Mouse (Mus musculus) fibroblast of lung, adult 2 months (primary cell): ENCODE measurements at regions not wholly inside any gene's neighbourhood (a gene's known extent, or its start where the extent isn't known, plus 50 kb on each side); places are given as distances from the start of the nearest gene placed in this dataset.

Experiments used
- DNase-seq: peaks from one replicate; pipeline ENCODE4 v3.0.0-alpha.2; 2011; ENCODE audit warnings: low read depth

DNA sequence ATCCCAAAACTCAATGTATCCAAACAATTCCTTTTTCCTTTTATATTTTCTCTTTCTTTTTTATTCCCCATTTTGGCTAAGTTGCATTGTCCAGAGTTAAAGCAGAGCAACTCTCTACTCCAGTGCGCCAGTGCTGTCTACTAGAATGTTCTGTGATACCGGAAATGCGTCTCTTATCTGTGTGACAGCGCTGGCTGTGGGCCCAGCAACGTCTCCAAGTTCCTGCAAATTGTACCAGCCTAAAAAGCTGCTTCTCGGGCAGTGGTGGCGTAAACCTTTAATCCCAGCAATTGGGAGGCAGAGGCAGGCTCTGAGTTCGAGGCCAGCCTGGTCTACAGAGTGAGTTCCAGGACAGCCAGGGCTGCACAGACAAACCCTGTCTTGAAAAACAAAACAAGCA, 59.4 kb downstream of the Cox18 start:
- no peak for DNase-seq

DNA sequence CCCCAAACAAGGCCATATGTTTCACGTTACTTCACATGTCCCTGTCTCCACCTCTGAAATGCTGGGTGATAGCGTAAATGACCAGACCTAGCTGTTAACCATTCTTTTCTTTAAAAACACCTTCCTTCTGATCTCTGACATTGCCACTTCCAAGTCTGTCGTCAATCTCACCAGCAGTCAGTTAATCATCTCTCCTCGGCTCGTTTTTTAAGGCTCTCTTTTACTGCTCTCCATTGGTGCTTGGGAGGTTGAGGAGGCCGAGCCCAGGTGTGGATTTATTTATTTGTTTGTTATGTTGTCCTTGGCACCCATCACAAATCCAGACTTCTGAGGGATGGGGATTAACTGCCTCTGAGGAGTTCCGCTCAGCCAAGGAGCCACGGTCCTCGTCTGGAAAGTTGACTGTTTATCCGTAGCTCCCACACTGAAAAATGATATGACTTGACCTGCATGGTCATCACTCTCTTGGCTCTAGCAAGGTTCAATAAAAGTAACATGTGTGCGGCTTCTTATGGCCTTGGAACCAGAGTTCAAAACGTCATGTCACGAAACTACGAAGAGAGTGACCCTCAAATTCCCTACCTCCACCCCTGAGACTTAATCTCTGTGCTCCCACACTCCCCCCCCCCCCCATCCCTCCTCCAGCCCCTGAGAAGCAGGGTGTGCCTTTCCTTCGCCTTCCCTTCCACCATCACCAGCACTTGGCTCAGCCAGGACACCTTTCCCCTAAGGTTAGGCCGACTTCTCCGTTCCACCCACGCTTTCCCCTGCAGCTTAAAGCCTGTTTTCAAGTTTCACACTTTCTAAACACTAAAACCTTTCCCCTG, 60.6 kb downstream of the Cox18 start:
- DNase-seq: no peak

DNA sequence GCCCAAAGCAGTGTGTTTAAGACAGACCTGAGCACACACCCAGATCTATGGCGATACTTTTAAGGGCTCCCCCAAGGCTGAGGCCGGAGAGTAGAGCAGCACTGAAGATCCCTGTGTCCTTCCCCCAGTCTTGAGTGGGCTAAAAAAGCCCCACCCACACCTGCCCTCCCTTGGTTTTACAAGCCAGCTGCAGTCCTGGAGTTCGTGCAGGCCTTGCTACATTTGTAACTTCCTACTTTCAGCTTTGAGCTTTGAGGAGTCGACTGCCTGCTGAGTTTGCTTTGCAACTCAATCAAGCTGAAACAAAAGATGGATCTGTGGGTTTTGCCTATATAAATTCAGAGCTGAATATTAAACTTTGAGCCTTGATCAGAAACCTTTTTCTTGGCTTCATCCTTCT, 63.5 kb downstream of the Cox18 start:
- DNase-seq: no peak

DNA sequence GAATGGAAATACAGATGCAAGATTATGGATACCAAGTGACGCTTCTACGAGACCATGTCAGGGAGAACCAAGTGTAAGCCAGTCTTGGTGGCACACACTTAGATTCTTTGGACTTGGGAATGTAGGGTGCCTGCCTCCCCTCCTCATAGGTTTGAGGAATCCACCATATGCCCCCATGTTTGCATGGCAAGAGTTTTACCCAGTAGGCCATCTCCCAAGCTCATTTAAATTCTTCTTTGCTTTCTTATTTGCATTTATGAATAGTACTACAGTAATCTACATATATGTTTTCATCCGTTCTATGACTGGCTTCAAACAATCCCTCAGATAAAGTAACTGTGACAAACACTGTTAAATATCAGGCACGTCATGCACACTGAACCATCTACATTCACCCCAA, 67.3 kb downstream of the Cox18 start:
- no peak for DNase-seq

DNA sequence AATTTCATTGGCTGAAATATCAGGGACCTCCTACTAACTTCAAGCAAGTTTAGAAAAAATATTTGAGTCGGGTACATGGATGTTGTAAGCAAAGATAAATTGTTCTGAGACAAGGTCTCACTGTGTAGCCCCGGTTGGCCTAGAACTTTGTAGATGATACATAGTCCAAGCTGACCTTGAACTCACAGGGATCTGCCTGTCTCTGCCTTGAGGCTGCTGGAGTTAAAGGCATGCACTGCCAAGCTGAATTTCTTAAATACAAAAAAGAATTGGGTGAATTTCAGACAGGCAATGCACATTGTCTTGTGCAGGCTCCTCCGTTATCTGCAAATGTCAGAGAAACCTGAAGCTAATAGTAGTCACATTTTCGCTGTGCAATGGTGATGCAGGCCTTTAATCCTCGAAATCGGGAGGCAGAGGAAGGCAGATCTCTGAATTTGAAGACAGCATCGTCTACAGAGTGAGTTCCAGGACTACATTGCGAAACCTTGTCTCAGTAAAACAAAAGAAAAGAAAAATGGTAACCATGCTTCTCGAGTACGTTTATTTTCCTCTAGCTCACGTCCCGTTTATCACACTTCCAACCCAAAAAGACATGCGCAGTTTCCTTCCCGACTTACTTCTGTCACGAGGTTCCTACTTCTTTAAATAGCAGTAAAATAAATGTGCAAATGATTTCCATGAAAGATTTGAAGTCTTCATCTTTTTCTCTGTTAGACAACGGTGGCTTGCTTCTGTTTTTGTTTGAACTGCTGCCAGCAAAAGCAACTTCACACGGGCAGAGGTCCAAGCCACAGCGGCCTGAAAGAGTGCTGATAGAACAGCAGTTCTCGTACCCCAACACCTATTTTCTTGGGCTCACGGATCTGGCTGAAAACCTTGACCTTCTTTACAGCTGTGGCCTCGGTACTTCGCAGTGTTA, 73.9 kb downstream of the Cox18 start:
- DNase-seq: no peak

DNA sequence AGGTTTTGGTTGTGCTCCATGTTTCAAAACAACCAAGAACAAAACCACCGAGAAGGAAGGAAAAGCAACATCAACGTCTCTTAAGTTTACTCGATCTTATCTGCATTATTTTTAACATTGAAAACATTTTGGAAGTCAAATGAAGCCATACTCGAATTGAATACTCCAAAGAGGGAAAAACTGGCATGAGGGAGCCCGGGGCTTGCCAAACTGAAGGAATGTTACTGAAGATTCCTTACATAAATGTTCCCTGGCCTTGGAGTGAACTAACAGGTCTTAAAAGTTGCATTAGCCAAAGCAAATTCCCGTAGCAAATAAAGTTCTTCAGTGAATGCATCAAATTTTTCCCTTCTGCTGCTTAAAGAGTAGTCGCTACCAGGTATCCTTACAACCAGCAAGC, 87.8 kb downstream of the Cox18 start:
- DNase-seq: no peak

DNA sequence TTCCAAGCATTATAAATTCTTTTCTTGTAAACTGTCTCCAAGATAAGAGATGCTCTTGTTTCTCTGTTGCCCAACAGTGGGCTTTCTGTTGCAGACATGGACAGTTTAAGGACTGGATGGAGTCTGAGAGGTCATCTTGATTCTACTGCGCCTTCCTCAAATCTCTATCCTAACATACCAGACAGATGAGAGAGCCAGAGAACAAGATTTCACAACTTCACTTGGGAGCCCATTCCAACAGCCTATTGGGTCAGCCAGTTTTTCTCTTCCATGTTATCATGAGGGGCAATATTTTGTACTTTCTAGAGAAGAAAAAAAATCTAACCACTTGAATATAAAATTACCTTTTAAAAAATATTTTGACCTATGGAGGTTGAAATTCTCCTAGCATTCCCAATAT, 116.8 kb downstream of the Cox18 start:
- no peak for DNase-seq

DNA sequence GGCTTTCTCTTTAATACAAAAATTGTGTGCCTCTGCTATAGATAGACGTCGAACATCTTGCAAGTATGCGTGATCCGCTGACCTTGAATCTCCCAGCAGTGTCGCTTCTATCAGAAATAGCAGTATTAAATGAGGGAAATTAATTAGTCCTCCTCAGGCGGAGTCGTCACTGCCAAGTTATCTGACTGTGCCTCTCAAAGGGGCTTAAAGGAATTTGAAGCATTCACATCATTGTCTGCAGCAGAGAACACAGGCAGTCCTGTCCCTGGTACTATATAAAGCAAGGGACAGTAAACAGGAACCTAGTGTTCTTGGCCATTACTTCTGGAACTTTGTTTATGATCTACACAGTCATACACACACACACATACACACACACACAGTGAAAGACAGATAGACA, 119.1 kb downstream of the Cox18 start:
- DNase-seq: no peak

DNA sequence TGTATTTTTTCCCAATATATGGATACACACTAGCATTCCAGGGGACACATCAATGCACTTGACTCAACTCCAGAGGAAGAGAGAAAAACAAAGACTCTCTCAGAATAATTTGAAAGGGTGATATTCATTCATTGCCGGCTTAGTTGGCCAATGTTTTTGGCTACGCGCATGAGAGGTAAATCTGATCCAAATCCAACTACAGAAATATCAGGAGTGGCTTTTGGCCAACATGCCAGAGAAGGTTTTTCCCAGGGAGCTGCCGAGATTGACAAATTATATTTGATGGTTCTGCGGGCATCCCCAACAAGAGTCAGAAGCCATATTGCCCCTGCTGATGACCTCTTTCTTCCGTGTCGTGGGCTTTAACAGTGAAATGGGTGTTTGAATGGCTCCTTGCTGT, 135.3 kb downstream of the Cox18 start:
- peak; percentile 10 for DNase-seq

DNA sequence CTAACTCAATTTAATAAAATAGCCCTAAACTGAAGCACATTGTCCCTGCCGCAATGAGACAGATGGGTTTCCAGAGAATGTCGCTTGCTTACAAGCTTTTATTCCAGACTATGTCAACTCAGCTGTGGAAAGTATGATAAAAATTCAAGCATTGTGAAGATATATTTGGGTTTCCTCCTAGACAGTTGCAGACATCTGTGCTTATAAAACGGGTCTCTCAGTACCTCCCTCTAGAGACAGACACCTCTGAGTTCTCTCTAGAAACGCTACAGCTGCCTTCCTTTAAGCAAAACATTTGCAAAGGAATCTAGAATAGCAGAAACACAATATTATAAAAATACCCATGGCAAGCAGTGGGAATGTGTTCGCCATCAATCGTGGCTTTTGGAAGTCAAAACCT, 137.3 kb downstream of the Cox18 start:
- no peak for DNase-seq

DNA sequence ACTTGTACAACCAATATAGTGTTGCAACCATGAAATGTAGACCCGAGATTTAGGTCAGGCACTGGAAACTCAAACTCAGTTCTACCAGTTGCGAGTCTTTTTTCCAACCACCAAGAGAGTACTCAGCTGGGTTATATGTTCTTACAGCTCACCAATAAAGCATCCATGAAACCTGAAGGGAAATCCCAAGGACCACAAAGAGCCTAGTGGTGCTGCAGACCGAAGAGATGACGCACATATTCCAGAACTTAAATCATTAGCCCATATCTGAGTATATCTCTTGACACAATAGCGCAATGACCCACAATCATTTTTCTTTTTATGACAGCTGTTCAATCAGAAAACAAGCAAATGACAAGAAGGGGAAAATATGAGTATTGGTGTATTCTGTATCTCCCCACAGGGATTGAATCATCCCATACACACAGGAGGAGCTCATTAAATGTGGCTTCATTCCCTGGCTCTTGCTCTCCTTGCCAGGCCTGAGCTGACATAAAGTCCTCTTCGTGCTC, 146.7 kb downstream of the Cox18 start:
- DNase-seq: no peak

DNA sequence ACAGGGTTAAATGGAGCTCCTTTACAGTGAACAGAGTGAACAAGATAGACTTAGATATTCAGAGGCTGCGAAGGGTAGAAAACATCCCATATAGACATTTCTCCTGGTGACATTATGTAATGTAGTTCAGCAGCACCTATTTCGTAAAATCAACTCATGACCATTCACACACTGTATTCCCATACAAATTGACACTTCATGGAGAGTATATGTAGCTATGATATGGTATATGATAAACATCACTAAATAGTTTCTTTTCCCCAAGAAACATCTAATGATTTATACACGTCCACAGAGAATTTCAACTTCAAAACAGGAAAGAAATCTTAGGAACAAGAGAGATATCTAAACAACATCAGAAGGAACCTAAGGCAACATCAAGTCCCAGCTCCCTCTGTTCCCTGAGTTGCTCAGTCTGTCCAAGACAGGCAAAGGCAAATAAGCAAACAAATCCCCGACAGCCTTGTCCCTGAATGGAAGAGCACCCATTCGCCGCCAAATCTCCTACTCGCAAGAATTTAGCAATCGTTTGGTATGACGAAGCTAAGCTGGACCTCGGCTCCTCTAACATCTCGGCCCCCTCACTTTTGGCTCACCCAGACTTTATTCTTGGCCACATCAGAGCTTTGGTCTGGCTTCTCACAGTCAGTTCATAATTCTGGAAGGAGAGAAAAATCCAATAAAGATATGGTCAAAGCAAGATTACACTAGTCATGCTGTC, 148.0 kb downstream of the Cox18 start:
- no peak for DNase-seq

DNA sequence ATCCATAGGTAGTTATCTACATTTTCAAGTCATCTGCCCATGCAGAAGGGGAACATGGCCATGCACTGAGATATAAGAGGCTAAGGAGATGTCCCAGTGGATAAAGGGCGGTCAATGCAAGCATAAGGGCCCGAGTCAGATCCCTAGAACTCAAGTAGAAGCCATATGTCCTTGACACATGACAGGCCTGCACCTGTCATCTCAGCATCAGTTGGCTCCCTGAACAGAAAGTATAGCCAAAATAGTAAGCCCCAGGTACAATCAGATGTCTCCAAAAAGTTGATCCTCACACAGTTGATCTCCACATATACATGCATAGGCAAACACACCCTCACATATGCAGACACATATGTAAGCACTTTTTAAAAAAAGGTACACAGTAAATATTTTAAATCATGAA, 152.0 kb downstream of the Cox18 start:
- no peak for DNase-seq

DNA sequence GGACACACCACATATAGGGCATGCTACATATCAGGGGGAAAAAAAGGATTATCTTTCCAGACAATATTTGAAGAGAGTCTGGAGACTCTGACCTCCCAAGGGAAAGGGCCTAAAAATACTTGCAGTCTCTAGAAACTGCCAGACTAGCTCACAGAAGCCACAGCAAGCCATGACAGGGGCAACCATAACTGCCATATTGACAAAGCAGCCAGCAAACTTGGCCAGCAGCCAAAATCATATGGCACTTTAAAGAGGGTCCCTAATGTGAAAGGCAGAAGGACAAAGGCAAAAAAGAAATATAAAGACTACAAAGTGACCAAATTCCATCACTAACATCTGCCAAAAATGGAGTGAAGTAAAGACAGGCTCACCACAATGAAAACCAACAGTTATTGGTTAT, 155.2 kb downstream of the Cox18 start:
- no peak for DNase-seq

DNA sequence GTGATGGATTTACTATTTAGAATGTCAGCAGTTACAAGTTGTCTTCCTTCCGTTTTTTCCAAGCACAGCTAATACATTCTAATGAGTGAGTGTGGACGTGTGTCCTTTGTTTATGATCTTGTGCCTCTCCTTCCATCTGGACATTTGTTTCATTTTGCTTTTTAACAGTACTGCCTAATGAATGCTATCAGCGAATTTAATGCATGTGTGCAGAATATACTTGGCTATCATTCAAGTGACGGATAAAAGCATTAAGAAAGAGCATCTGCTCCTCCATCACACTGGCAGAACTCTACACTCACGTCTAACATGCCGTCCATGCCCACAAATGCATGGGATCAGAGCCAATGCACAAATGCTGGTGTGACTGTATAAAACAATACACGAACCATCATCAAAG, 156.0 kb downstream of the Cox18 start:
- no peak for DNase-seq

DNA sequence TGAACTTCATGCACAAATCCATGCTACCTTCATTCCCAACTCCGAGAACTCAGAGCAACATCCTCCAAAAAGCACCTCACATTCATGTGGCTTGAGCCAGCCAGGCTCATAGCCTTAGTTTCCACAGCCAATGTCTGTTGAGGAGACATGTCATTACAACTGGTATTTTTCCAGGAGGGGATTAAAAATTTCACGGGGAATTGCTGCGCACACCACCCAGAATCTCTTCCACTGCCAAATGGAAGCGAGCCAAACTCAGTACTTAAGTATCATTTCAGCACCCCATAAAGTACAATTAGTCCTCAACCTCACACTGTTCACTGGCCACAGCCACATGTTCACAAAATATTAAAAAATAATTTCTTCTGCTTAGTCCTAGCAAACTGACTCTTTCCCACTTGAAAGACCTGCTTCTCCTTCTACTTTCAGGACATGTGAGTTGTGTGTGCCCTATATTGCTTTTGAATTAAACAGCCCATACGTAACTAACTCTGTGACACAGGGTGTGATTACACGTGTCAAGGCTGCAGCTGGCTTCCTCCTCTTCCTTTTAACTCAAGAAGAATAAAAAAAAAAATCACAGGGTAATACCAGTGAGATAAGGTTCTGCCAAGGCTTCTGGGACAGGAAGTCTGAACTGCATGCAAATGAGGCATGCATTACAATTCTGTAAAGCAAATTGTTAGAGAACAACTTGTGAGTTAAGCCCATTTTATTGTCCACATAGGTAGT, 157.8 kb downstream of the Cox18 start:
- no peak for DNase-seq

DNA sequence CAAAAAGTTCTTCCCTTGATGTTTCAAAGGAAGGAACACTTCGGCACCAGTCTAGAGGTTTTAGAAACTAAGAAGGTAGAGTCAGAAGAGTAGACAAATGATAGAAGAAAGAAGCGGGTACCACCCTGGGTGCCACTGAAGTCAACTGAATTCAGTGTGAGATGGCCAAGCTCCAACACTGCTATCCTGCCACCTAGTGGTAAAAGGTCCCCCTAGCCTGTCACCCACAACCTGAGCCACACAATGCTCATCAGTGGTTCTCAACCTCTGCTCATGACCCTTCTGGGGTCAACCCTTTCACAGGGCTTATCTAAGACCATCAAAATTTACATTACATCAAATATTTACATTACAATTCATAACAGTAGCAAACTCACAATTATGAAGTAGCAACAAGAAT, 168.1 kb downstream of the Cox18 start:
- DNase-seq: no peak

DNA sequence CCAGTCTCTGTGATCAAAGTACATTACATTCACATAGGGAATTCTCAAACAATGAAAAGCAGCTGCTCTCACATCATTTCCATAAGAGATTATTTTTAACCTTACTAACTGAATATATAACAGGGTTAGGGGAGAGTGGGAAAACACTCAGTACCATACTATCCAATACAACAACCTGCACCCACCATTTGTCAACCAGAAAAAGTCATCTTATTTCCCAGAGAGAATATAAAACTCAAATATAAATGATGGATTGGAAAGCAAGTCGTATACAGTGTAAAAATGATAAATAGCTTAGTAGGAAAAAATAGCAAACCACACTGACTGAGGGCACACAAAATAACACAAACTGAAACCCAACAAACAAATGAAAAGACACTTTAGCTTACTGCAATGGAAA, 169.4 kb upstream of the Adamts3 start:
- no peak for DNase-seq

DNA sequence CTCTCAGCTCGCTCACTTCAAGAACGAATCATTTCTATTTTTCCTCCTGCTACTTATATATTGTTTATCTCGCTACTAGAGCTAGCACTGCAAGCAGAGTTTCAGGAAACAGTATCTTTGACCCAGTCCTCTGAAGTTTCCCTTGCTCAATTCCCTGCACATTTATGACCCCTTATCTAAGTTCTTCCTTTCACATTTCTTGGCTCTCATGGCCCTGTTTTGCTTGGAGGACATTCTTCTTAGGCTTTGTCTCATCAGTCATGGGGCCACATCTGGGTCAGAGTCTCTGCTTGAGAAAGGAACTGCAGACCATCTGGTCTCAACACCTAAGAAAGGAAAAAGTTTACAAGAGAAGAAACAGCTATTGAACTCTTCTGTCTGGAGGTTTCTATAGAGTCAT, 166.7 kb upstream of the Adamts3 start:
- DNase-seq: no peak

DNA sequence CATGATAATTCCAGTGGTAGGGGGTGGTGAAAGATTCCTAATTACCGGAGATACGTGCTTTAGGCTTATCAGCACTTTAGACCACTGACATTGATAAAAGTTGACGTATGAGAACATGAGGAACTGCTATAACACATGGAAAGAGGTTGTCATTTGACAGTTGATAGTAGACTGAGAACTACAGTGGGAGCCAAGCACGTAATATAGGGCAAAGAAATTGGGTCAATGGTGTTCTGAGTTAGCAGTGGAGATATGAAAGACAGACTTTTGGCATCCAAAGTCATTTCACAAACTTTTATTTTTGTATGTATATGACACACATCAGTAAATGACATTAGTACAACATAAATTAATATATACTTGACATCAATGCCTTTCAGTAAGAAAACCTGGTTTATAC, 159.6 kb upstream of the Adamts3 start:
- no peak for DNase-seq

DNA sequence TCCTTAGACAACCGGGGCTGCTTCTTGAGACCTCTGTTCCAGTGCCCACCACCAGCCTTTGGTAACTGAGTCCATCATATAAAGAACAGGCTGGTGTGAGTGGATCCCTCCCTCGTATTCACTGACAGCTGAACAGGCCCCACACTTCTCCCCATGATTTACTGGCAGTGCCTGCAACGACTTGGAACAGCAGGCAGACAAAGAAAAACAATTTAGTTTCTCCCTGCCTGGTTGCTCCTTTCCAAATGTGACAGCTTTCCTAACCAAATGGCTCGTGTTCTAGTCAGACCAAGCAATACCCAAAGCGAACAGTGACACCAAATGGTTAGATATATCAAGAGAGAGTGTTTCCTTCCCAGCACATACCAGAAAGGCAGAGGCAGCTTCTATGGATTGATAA, 150.0 kb upstream of the Adamts3 start:
- no peak for DNase-seq

DNA sequence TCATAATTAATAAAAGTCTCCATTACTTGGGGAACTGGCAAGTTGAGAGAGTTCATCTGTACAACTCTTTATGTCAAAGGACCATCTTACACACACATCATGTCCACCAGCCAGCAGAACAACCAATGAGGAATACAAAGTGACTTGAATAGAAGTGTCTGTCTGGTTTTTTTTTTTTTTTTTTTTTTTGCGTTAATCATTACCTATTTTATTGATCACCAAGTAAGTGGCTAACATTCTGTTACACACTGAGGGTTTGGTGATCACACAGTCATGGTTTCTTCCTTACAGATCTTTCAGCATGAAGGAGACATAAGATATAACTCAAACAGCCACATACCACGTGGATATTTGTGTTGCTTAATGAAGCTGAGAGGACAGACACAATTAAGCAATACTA, 147.6 kb upstream of the Adamts3 start:
- DNase-seq: no peak
